Mouse (Mus musculus) embryo, embryonic 11 days (tissue): ENCODE measurements around the gene Gnmt.
"Not testable (repeated sequence)": the region's sequence is repeated elsewhere in the genome, so short reads cannot be mapped to it uniquely, and the experiment has no call there.

ENCODE experiments used
- DNase-seq: peaks from one replicate; pipeline ENCODE4 v3.0.0-alpha.2; 2015

The Gnmt gene

GRCm38 (mm10) chr17:46728904-46729318, at the start of gene Gnmt:
Gnmt (minus strand) TSS chr17:46729168.
- DNase-seq = no peak

GRCm38 (mm10) chr17:46776087-46776486, 47.1 kb upstream of the Gnmt start:
- DNase-seq = no peak

GRCm38 (mm10) chr17:46775070-46775469, 46.1 kb upstream of the Gnmt start:
- no peak for DNase-seq

- no peak for DNase-seq
Observed at GRCm38 (mm10) chr17:46774131-46774472, 45.1 kb upstream of the Gnmt start.

- DNase-seq = peak; percentile 50
Observed at GRCm38 (mm10) chr17:46773278-46774130, 44.5 kb upstream of the Gnmt start.

- DNase-seq = peak; percentile 93
Observed at GRCm38 (mm10) chr17:46772404-46773277, 43.7 kb upstream of the Gnmt start, which contains the start of gene 2310039H08Rik. 2310039H08Rik (plus strand) TSS chr17:46772635.

GRCm38 (mm10) chr17:46772038-46772403, 43.1 kb upstream of the Gnmt start:
- DNase-seq = no peak

- DNase-seq = no peak
Observed at GRCm38 (mm10) chr17:46771616-46772015, 42.6 kb upstream of the Gnmt start.

- DNase-seq = peak; percentile 22
Observed at GRCm38 (mm10) chr17:46771025-46771424, 42.1 kb upstream of the Gnmt start.

- no peak for DNase-seq
Observed at GRCm38 (mm10) chr17:46770546-46770945, 41.6 kb upstream of the Gnmt start.

GRCm38 (mm10) chr17:46767868-46768267, 38.9 kb upstream of the Gnmt start:
- peak; percentile 11 for DNase-seq

- DNase-seq = not testable (repeated sequence)
Observed at GRCm38 (mm10) chr17:46764916-46765315, 35.9 kb upstream of the Gnmt start.

- no peak for DNase-seq
Observed at GRCm38 (mm10) chr17:46763544-46763943, 34.6 kb upstream of the Gnmt start, which contains the start of gene Ptcra. Ptcra (minus strand) TSS chr17:46763712.

- DNase-seq = no peak
Observed at GRCm38 (mm10) chr17:46758753-46759152, 29.8 kb upstream of the Gnmt start.

- peak; percentile 100 for DNase-seq
Observed at GRCm38 (mm10) chr17:46751794-46752556, 23.0 kb upstream of the Gnmt start, which contains the start of gene Cnpy3. Cnpy3 (minus strand) TSS chr17:46752214.

GRCm38 (mm10) chr17:46751056-46751793, 22.3 kb upstream of the Gnmt start:
- DNase-seq = peak; percentile 29

- no peak for DNase-seq
Observed at GRCm38 (mm10) chr17:46750580-46750979, 21.6 kb upstream of the Gnmt start.

GRCm38 (mm10) chr17:46749282-46749681, 20.3 kb upstream of the Gnmt start:
- DNase-seq = no peak

GRCm38 (mm10) chr17:46747806-46748205, 18.8 kb upstream of the Gnmt start:
- no peak for DNase-seq

- no peak for DNase-seq
Observed at GRCm38 (mm10) chr17:46747234-46747633, 18.3 kb upstream of the Gnmt start.

GRCm38 (mm10) chr17:46745506-46745905, 16.5 kb upstream of the Gnmt start:
- no peak for DNase-seq

- DNase-seq = no peak
Observed at GRCm38 (mm10) chr17:46742986-46743385, 14.0 kb upstream of the Gnmt start.
